Mouse (Mus musculus) cerebellum, adult (tissue): ENCODE data around the gene Gm11114.

Experiments used
- ATAC-seq: cut with Nextera tagmentation; 2 replicates; pipeline ENCODE4 v1.9.2; 2017; ENCODE audit warnings: mild to moderate bottlenecking, moderate library complexity, mixed read lengths; ENCODE audit not compliant: insufficient number of reproducible peaks, low FRiP score, low TSS enrichment

Gene Gm11114

GRCm38 (mm10) chr9:85312473-85312872 lies at the start of gene Gm11114:
Gm11114 (plus strand) TSS chr9:85312773.
- ATAC-seq: no peak

- no peak for ATAC-seq
Observed at GRCm38 (mm10) chr9:85266847-85267246, 45.7 kb upstream of the Gm11114 start.

- no peak for ATAC-seq
Observed at GRCm38 (mm10) chr9:85274114-85274513, 38.5 kb upstream of the Gm11114 start.

DNA sequence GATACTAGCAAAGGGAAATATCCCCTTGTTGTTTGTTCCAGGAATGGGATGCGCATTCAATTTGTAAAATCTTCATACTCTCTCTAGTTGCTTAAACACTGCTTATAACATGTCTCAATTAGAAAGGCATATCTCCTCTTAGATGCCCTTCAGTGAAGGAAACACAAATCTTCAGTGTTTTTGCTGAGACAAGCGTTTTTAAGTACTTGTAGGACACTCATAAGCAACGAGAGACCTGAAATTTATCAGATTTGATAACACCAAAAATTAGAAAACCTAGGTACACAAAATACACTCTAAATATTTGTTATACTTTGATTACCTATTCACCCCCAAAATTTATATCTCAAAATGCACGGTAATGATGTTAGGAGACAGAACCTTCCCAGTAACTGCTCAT lies 9.7 kb upstream of the Gm11114 start:
- no peak for ATAC-seq

- ATAC-seq: no peak
Observed at GRCm38 (mm10) chr9:85303378-85303777, 9.2 kb upstream of the Gm11114 start.

GRCm38 (mm10) chr9:85316122-85316521 lies 3.5 kb downstream of the Gm11114 start:
- ATAC-seq: no peak

DNA sequence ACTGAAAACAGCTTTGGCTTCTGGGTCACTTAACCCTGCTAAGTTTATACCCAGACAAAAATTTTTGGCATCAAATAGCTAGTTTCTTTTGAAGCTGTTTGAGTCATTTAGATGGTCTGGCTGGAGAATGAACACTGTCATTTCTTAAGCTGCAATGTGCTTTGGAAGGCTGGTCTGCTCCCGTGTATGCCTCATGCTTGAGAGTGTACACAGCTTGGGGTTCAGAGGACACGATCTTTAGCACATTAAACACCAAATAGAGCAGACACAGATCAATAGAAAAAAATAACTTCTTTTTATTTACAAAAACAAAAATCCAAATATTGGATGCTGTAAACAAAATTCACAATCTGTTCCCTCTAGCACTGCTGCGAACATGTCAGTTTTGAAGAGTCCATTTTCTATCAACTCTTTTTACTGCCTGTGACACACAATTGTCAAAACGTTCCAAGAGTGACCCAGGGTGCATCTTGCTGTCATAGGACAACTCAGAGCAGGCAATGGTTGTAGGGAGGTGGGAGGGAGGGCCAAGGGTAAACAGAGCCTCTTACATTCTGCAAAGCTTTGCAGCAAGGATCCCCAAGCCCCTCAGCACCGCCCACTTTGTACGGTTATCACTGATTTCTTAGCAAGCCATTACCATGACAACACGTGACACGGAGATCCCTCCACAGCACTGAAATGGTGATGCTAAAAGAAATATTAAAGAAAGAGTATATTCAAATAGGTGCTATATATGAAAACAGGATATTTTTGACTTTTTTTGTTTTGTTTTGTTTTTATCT lies 7.8 kb downstream of the Gm11114 start:
- no peak for ATAC-seq

GRCm38 (mm10) chr9:85324158-85324875 lies 11.7 kb downstream of the Gm11114 start:
- ATAC-seq: no peak

DNA sequence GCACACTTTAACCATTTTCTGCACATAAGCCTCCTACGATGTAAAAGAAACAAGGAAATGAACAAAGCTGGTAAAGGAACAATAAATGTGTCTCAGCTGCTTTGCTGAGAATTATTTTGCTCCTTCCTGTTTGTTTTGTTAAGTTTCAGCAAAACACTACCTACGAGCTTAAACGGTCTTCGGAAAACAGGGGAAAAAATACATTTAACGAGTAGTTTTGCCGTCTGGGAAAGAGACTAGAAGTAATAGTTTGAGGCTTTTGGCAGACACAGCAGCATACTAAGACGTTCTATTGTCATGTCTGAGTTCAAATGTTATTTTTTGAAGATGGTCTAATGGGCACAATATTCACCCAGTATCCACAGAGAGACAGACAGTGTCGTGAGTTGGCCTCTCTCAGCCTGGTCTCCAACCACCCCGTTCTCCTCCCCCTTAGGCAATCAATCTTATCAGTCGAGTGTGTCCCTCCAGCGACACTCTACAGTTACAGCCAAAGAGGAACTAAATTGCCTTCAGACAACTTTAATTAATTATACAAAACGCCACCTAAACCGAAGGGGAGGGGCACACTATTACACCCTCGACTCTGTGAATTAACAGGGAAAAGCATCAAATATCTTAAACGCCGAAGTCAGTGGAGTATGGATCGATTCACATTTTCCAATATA lies 12.8 kb downstream of the Gm11114 start:
- no peak for ATAC-seq

GRCm38 (mm10) chr9:85326292-85327241 lies 14.0 kb downstream of the Gm11114 start:
- no peak for ATAC-seq

DNA sequence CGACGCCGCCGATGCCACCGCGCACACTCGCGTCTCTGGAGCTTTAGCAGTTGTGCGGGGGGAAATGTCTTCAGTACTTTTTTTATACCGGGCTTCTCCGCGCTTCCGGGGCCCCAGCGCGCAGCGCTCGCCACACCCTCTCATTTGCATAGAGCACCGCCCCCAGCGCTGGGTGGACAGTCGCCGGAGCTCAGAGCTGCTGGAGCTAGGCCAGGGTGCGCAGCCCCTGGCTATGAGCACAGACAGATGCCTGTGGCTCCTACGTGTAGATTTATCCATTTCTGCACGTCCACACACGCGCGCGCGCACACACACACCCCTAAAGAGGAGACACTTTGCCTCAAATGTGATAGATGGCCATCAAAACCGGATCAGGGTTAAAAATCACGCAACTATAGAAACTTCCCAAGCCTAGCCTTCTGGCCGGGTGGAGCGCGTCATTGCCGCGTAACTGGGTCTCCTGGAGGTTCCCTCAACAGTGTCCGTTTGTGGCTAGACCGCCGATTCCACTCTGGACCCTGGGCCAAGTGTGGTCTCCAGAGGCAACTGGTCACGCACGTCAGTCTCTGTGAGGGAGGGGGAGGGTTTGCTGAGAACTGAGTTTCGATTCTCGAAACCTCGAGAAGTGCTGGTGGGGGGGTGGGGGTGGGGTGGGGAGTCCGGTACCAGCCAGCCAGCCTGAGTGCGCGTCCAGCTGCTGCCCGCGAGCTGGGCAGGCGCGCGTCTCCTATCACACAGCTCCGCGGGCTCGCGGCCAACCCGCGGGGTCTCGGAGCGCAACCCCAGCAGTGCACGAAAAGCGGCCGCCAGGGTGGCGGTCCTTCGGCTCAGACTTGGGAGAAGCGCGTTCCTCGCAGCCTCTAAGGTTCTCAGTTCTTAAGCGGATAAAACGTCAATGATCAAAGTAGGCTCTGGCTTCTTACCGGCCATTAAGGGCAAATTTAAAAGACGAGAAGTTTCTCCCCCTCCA lies 15.0 kb downstream of the Gm11114 start, which contains the start of gene Tent5a:
Gene Tent5a (minus strand): TSS at position 107 of the 970 bp plus-strand sequence.
- no peak for ATAC-seq

DNA sequence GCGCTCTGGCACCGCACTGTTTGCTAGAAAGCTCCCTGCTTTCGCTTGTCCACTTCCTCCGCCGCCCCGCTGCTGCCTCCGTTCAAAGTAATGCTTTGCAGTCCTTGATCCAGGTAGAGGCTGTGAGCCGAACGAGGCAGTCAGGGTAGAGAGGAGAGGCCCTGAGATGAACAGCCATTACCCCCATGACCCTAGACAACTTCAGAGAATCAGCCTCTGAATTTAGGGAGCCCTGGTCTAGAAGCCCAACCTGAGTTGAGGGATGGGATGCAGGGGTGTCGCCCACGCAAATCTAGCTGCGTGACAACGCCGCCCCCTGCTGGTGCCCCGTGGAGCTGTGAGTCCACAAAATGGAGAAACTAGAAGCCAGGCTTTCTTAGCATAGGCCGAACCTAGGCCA lies 15.7 kb downstream of the Gm11114 start:
- ATAC-seq: no peak

DNA sequence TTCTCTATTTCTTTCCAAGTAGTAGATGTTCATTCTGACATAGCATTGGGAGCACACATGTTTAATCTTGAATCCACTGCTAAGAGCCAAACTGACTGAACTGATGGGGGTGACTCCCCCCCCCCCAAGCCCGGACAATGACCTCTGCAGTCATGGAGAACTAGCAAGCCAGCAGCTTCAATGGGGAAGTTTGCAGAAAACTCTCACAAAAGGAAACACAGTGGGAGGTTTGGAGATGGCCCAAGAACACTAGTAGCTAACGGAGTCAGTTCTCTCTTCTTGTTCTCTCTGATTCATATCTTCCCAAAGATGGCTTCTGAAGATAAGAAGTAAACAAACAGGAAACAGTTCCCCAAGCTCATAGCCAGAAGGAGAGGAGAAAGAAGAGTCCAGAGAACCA lies 18.9 kb downstream of the Gm11114 start:
- ATAC-seq: no peak

DNA sequence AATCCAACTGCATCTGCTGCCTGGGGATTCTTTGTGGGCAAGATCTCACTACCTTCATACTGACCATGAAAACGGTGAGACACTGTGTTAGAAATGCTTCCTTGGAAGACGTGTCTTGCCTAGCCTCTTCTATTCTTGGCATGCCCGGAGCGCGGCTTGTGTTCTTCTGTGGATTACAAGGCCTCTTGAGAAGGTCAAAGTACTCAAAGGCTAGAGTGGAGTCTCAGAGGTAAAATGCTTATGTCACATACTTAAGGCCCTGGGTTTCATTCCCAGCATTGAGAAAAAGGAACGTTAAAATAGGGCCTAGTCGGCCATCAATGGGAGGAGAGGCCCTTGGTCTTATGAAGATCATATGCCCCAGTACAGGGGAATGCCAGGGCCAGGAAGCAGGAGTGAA lies 23.5 kb downstream of the Gm11114 start:
- no peak for ATAC-seq

DNA sequence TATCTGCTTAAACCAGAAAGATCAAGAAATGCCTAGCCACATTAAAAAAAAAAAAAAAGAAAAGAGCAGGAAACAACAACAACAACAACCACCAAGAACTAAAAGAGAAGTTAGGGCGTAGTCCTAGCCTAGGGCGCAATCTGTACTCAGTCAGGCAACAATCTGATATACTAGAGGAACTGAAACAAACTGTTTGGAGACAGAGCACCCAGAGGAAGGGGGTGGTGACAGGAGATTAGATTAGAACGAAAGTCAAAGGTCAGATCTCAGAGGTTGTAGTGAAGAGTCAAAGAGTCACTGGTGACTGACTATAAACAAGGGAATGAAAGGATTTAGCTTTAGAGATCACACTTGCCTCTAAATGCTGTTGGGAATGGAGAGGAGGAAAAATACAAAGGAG lies 27.7 kb downstream of the Gm11114 start:
- ATAC-seq: no peak

DNA sequence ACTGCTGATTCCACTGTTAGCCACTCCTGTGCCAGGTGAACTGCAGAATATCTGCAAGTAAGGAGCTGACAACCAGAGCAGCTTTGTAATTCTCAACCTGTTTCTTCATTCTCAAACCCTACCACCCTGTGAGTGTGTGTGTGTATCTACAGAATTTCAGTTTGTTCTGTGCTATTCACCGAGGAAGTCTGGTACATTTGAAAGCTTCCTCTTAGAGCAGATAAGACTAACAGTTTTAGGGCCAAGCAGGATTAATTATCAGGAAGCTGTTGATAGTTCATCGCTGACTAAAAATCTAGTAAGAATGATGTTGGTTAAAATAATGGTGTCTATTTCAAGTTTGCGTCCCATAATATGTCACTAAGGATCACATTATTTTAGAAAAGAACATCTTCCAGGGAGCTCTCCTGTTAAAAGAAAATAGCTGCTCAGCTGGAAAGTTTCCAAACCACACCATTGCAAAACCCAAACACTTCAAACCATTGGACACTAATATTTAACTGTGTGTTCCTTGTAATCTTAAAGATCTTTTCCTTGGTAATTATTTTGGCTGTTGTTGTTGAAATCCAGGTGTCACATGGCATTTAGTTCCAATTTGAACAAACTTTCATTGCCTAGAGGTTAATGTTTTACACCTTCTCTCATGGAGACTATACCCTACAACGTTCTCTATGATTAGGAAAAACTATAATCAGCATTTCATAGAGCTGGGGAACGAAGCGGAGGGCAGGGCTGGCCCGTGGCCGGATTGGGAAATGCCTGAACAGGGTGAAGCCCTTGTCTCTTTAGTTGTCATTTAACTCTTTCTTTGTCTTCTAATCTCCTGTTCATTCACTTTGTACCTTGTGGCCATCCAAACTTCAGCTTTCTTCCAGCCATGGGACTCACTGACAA lies 30.6 kb downstream of the Gm11114 start:
- ATAC-seq: no peak

DNA sequence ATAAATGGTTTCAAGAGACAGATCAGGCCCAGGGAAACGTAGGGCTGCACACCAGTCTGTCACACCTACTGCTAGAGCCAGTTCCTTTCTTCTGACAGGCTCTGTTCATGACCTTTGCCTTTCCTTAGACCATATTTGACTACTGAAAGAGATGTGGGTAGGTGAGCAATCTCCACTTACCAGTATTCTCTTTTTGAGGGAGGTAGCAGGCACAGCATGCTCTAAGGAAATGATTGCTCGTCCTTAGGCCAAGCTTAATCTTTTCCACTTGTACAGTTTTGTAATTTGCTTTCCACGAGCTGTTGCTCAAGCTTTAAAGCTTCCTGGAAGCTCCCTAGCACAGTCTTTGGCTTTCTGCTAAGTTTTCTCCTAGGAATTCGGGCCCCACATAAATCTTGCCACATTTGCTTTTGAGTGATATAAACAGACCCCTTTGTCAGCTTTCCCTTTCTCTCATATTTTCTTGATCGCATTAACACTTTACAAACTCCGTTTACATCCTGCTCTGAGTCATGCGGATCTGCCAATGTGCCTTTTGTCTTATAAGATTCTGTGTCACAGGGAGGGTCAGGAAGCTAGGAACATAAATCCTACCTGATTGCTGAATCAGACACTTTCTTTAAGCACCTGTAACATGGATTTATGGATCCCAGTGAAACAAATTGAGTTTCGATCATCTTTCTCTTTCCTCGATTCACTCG lies 35.4 kb downstream of the Gm11114 start:
- no peak for ATAC-seq
